Mouse (Mus musculus) hindbrain, embryonic 13.5 days (tissue): ENCODE measurements around the gene Cabp7. TPM values are rescaled to one million over a fixed set of nuclear protein-coding genes. Genes with fewer than 3 reads are reported as not detected.

ENCODE experiments used
- ATAC-seq: fragments of 200-750 bp; cut with Nextera tagmentation; 2 replicates; pipeline ENCODE4 v1.8.0; 2017; ENCODE audit warnings: moderate TSS enrichment; ENCODE audit not compliant: low FRiP score
- H3K27ac ChIP-seq: fragments of 300-500 bp; sonication (generic); 2 replicates; pipeline ENCODE4 v1.5.1; 2015; ENCODE audit warnings: inconsistent platforms, mild to moderate bottlenecking, moderate library complexity
- H3K27me3 ChIP-seq: fragments of 300-500 bp; sonication (generic); 2 replicates; pipeline ENCODE4 v1.6.1; 2015; ENCODE audit warnings: mild to moderate bottlenecking, inconsistent platforms
- H3K36me3 ChIP-seq: fragments of 300-500 bp; sonication (generic); 2 replicates; pipeline ENCODE4 v1.6.1; 2015; ENCODE audit warnings: mild to moderate bottlenecking, inconsistent platforms
- H3K4me1 ChIP-seq: fragments of 300-500 bp; sonication (generic); replicated peaks from 2 replicates; pipeline ENCODE4 v1.6.1; 2015; ENCODE audit warnings: inconsistent platforms
- H3K4me2 ChIP-seq: fragments of 300-500 bp; sonication (generic); 2 replicates; pipeline ENCODE4 v1.6.1; 2015; ENCODE audit warnings: inconsistent platforms, mild to moderate bottlenecking, moderate library complexity
- H3K4me3 ChIP-seq: fragments of 300-500 bp; sonication (generic); 2 replicates; pipeline ENCODE4 v1.5.1; 2015; ENCODE audit warnings: mild to moderate bottlenecking, inconsistent platforms
- H3K9ac ChIP-seq: fragments of 300-500 bp; sonication (generic); 2 replicates; pipeline ENCODE4 v1.6.1; 2015; ENCODE audit warnings: mild to moderate bottlenecking, inconsistent platforms
- H3K9me3 ChIP-seq: fragments of 300-500 bp; sonication (generic); 2 replicates; pipeline ENCODE4 v1.6.1; 2016; ENCODE audit warnings: inconsistent platforms
- WGBS: fragments of 180-500 bp; shearing (Covaris S2); methylation state at CpG from one replicate; pipeline ENCODE4 v1.1.7; 2015; 5-methylcytosine and 5-hydroxymethylcytosine counted together
- polyA plus RNA-seq: library from polyadenylated mRNA; unstranded; fragments of >200 nt; fragmentation: Nextera tagmentation; extraction: Ambion mirVana; gene quantifications from 2 replicates; pipeline ENCODE4 v1.2.1, GENCODE M21; 2015

Gene Cabp7
- polyA plus RNA-seq, 1 experiment from 2014 or later = 1.4 TPM

DNA sequence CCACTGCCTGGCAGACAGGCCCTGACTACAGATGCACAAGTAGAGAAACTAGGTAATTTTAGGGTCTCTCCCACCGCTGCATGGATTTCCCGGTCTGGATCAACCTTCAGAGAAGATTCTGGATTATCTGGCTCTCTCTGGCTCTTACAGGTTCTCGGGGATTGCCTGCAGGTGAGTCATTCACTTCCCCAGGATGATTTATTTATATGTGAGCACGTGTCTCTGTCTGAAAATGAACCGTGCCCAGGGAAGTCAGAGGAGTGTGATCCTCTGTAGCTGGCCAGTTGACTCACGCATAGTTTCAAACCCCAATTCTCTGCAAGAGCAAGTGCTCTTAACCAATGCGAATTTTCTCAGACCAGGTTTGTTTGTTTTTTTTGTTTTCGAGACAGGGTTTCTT is 45.9 kb downstream of the Cabp7 start:
- H3K9me3 ChIP-seq = no peaks in the 10 kb centered on the region
- WGBS = 91% methylated on average over 8 of the region's 8 CpGs
- peaks cover 19% of the 10 kb centered on the region for H3K4me1 ChIP-seq
- H3K4me3 ChIP-seq = no peak overlapping the region
- no peaks in the 10 kb centered on the region for H3K27me3 ChIP-seq
- H3K36me3 ChIP-seq = peaks cover 18% of the 10 kb centered on the region
- H3K9ac ChIP-seq = no peak overlapping the region
- H3K4me2 ChIP-seq = no peak overlapping the region
- no peak overlapping the region for H3K27ac ChIP-seq
- no peak for ATAC-seq

DNA sequence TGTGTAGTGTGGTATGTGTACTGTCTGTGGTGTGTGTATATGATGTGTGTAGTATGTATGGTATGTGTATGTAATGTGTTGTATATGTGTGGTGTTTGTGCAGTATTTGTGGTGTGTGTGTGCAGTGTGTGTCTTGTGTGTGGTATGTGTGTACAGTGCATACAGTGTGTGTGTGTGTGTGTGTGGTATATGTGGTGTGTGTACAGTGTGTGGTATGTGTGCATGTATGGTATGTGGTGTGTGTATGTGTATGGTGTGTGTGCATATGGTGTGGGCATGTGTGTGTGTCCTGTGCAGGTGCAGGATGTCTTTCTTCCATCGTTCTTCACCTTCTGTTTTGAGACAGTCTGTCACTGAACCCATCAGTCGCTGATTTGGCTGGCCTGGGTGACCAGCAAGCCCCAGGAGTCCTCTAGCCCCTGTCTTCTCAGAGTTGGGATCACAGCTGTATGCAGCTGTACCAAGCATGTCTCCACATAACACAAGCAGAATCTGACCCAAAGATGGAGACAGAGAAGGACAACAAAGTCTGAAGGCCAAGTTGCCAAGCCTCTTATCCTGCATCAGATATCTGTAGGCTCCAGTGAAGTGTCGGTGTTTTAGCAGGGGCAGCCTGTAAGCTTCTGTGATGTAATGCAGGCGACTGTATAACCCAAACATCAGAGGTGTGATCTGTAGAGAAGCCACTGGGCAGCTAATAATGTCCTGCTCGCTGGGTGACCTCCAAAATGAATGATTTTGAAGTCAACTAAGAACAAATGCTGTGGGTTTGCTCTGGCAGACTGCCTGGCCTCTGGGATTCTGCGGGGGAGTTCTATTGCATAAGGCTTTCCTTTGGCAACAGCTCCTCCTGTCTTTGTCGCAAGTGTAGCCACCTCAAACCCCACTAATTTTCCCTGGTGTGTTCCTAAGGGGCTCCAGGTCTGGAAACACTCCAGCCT is 49.3 kb downstream of the Cabp7 start:
- Histone ChIP-seq H3K4me3 (no peak overlapping the region), H3K27me3 (no peaks in the 10 kb centered on the region), H3K4me1 (no peaks in the 10 kb centered on the region), H3K9me3 (no peaks in the 10 kb centered on the region), H3K4me2 (no peak overlapping the region), H3K27ac (no peak overlapping the region), H3K36me3 (peaks cover 18% of the 10 kb centered on the region), H3K9ac (no peak overlapping the region)
- ATAC-seq = no peak
- 61% methylated on average over 7 of the region's 7 CpGs for WGBS

DNA sequence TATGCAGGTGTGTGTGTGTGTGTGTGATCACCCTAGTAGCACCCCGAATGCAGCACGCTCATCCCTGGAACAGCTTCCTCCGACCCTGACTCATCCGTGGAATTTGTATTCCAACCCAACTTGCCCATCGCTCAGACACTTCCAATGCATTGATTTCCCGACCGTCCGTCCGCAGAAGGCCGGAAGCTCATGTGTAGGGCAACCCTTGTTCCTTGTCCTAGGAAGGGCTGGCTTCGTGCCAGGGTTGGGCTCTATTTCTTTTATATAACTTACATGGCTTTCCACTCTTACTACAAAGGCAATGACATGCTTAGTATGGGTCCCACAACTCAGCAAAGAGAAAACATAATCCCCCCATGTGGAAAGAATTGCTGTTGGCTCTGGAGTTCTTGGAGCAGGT is 54.4 kb downstream of the Cabp7 start:
- Histone ChIP-seq H3K4me3 (no peak overlapping the region), H3K27ac (no peak overlapping the region), H3K4me1 (no peaks in the 10 kb centered on the region), H3K9me3 (no peaks in the 10 kb centered on the region), H3K4me2 (no peak overlapping the region), H3K36me3 (no peaks in the 10 kb centered on the region), H3K27me3 (no peaks in the 10 kb centered on the region), H3K9ac (no peak overlapping the region)
- no peak for ATAC-seq
- WGBS = 85% methylated on average over 11 of the region's 11 CpGs

DNA sequence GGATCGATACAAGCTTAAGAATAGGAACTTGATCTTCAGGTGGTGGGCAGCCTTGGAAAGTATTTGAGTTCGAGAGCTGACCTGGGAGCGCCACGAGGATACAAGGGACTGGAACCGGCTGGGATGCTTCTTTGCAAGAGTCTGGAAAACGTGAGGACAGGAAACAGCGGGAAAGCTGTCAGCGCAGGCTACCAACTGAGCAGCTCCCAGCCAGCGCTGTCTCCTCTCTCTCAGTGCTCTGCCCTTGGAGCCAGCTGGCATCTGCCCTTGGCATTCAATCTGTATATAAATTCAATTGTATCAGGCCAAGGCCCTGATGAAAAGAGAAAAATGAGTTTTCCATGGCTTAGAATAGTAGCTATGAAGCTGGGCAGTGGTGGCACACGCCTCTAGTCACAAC is 55.4 kb downstream of the Cabp7 start:
- whole genome bisulfite sequencing = 64% methylated on average over 10 of the region's 10 CpGs
- no peak for ATAC-seq
- no peaks in the 10 kb centered on the region for H3K36me3 ChIP-seq

DNA sequence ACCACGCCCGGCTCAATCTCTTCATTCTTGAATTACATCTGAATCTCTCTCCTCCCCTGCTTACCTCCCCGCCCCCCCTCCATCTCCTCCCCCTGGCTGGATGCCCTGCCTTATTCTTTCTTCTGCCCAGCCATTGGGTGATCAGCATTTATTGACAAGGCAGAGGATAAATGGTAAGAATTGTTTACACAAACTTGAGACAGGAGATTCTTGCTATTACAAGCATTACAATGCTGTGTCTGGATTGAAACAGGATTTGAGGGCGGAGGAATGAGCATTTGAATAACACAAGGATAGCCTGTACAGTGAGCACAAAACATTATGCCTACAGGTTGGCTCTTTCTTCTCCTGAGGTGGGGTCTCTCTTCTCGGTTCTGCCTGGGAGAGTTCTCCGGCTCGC is 56.2 kb downstream of the Cabp7 start:
- ATAC-seq = no peak
- Histone ChIP-seq H3K4me1 (no peaks in the 10 kb centered on the region), H3K4me2 (no peak overlapping the region), H3K4me3 (no peak overlapping the region), H3K36me3 (no peaks in the 10 kb centered on the region), H3K27ac (no peak overlapping the region), H3K9ac (no peak overlapping the region), H3K9me3 (no peaks in the 10 kb centered on the region), H3K27me3 (no peaks in the 10 kb centered on the region)
- 85% methylated on average over 7 of the region's 7 CpGs for WGBS

More for the DNA sequence above, 55.4 kb downstream of the Cabp7 start:
- H3K9me3 ChIP-seq = no peaks in the 10 kb centered on the region
- H3K27me3 ChIP-seq = no peaks in the 10 kb centered on the region
- H3K4me3 ChIP-seq = no peak overlapping the region
- no peak overlapping the region for H3K4me2 ChIP-seq
- H3K9ac ChIP-seq = no peak overlapping the region
- H3K4me1 ChIP-seq = no peaks in the 10 kb centered on the region
- H3K27ac ChIP-seq = no peak overlapping the region

DNA sequence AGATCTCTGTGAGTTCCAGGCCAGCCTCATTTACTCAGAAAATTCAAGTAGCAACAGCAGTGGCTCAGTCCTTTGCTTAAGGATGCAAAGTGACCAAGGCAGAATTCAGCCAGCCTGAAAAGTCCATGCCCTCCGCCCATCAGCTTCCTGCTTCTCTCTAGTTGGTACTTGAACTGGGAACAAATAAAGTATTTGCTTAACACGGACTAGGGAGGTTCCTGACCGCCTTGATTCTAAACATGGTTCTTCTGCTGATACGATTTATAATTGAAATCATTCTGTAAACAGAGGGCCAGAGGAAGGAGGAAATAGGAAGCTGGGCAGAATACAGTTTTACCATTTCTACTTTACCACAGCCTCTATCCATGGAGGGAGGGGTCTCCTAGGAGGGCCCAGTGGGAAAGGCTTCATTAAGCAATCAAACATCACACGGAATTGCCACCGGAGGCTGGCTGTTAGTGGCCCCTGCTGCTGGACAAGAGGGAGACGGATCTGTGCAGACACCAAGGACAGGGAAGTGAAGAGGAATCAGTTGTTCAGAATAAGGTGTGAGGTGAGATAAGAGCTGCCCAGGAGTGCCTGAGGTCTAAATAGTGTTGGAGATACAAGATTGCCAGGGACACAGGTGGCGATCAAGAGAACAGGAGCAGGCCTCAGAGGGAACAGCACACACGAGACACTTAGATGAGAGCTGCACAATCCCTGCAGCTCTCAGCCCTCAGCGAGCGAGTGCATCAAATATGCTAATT is 57.8 kb downstream of the Cabp7 start:
- Histone ChIP-seq H3K27me3 (no peaks in the 10 kb centered on the region), H3K4me1 (no peaks in the 10 kb centered on the region), H3K9me3 (no peaks in the 10 kb centered on the region), H3K9ac (peak overlapping the region; percentile 30; the same call in 1 of the 2 replicates), H3K27ac (no peak overlapping the region), H3K36me3 (peaks cover 11% of the 10 kb centered on the region), H3K4me3 (no peak overlapping the region), H3K4me2 (no peak overlapping the region)
- 60% methylated on average over 11 of the region's 11 CpGs for WGBS
- no peak for ATAC-seq

DNA sequence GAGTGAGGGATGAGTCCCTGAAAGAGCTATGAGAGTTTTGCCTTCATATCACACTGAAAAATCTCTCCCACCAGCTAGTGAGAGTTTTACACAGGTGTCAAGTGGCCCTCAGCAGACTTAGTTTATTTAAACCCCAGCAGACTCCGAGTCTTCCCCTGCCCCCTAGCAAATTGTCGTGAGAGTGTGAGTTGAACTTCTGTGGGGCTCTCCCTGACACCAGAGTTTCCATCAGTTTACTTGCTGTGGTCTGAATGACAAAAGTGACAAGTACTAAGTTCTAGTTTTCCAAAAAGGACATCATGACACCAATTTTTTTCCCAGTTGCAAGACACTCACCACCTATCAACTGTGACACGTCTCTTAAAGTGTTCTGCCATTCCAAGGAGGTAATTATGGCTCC is 58.7 kb downstream of the Cabp7 start:
- H3K4me3 ChIP-seq = no peak overlapping the region
- no peak overlapping the region for H3K4me2 ChIP-seq
- H3K27me3 ChIP-seq = no peaks in the 10 kb centered on the region
- H3K4me1 ChIP-seq = no peaks in the 10 kb centered on the region
- WGBS = 79% methylated on average over 3 of the region's 3 CpGs
- no peak overlapping the region for H3K27ac ChIP-seq
- no peak overlapping the region for H3K9ac ChIP-seq
- H3K9me3 ChIP-seq = no peaks in the 10 kb centered on the region
- peaks cover 20% of the 10 kb centered on the region for H3K36me3 ChIP-seq
- ATAC-seq = no peak

DNA sequence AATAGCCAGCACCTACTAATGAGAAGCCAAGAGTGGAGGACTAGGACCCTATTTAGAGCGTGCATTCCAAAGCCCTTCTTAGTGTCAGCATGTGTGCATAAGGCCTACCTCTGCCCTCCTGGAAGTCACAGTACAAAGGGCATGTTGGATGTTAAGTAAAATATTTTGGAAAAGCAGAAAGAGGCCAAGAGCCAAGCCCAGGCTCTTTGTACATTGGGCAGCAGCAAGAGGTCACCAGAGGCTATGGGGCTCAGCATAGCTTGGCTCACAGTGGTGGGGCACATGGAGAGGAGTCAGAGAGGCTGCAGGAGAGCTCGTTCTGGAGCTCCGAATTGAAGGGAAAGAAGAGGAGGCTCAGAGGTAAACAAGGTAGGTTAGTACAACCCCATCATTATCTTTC is 59.6 kb downstream of the Cabp7 start:
- H3K36me3 ChIP-seq = peaks cover 29% of the 10 kb centered on the region
- no peak overlapping the region for H3K4me2 ChIP-seq
- H3K27me3 ChIP-seq = no peaks in the 10 kb centered on the region
- no peak overlapping the region for H3K4me3 ChIP-seq
- no peak for ATAC-seq
- no peak overlapping the region for H3K27ac ChIP-seq
- no peaks in the 10 kb centered on the region for H3K9me3 ChIP-seq
- WGBS = 84% methylated on average over 3 of the region's 3 CpGs
- H3K4me1 ChIP-seq = no peaks in the 10 kb centered on the region
- H3K9ac ChIP-seq = no peak overlapping the region

Other genes starting within 250 kb of the Cabp7 start
- 35.9 and 36.7 TPM in 2 replicates for gene Mtmr3, start 151.9 kb downstream of the Cabp7 start, polyA plus RNA-seq
- not detected in 2 replicates for gene Gm11032, start 126.7 kb downstream of the Cabp7 start, polyA plus RNA-seq
- gene Ascc2, start 109.0 kb downstream of the Cabp7 start, polyA plus RNA-seq = 20.8 and 21.5 TPM in 2 replicates
- gene Uqcr10, start 42.4 kb downstream of the Cabp7 start, polyA plus RNA-seq = 541 and 557 TPM in 2 replicates
- gene Zmat5, start 42.1 kb downstream of the Cabp7 start, polyA plus RNA-seq = 71.6 and 74.5 TPM in 2 replicates
- gene Nf2, start 102.8 kb upstream of the Cabp7 start, polyA plus RNA-seq = 64.4 and 67.0 TPM in 2 replicates
- 134 and 142 TPM in 2 replicates for gene Nipsnap1, start 127.2 kb upstream of the Cabp7 start, polyA plus RNA-seq
- gene Thoc5, start 148.5 kb upstream of the Cabp7 start, polyA plus RNA-seq = 55.9 and 57.3 TPM in 2 replicates
- 3.1 and 3.4 TPM in 2 replicates for gene Nefh, start 201.3 kb upstream of the Cabp7 start, polyA plus RNA-seq
- 86.8 and 92.2 TPM in 2 replicates for gene Ap1b1, start 240.0 kb upstream of the Cabp7 start, polyA plus RNA-seq